Mouse (Mus musculus): ENCODE measurements around the gene Kirrel3.

Gene Kirrel3

DNA sequence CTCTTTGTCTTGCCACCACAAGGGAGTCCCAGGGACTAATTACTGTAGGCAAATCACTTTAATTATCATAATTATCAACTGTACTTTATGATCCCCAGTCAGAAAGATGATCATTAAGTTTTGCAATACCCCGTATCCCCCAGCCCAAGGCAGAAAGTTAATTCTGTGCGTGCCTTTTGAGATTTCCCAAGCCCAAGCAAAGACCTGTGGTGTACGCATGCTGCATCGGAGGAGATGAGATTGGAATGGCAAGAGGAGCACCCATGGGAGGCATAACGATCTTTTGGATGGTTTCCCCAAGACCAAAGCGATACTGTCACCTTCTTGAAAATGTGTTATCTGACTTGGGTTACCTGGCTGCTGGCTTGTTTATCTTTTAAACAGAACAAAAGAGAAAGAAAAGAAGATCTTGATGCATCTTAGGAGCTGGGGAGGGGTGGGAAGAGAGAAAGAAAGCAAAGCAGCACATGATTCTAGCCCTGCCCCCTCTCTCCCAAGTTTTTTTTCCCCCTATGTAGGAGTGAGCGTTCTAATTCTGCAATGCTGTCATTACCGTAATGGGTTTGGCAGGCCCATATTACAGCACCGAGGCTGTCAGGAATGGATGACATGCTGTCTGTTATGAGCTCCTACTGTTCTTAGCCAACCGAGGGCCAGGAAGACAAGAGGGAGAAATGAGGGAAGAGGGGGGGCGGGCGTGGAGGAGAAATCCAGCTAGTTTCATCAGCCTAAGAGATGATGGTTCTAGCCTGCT, 218.0 kb downstream of the Kirrel3 start:
- no peak for DNase-seq

- no peak for DNase-seq
Measured at GRCm38 (mm10) chr9:34704357-34704756, 218.7 kb downstream of the Kirrel3 start.

DNA sequence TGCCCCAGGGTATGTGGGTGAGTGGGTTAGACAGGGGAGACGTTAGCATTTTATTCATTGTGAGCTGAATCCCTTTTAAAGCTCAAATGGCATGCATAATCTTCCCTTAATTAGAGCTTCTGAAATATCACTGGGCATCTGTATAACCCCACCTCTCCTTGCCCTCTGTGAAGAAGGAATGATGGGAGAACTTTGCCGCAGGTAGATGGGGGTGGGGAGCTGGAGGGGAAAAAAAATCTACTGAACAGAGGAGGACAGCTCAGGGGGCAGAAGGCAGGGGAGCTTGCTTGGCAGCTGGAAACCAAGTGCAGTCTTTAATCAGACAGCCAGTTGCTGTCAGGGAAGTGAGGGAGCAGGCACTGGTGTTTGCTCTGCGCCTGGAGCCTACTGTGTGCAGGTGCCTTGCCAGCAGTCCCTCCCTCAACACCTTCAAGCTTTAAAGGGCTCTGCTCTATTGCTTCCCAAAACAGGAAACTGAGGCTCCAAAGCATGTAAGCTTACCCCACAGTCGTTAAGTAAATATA, 220.7 kb downstream of the Kirrel3 start:
- peak; percentile 43 for DNase-seq

DNA sequence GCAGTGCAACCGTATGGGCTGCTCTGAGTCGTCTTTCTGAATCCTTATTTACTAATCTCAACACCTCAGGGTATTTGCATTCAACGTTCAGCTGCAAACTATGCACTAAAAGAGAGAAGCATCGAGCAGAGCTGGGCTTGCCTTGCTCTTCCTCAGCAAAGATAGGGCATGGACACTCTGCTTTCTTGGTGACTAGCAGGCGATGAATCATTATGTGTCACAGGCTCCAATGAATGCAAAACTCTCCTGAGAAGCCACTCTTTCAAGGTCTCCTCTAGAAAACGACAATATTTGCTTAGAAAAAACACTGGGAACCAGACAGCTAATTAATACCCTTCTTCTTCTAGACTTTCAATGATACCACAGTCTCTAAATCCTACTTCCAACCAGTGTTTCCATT, 223.0 kb downstream of the Kirrel3 start:
- DNase-seq = no peak

DNA sequence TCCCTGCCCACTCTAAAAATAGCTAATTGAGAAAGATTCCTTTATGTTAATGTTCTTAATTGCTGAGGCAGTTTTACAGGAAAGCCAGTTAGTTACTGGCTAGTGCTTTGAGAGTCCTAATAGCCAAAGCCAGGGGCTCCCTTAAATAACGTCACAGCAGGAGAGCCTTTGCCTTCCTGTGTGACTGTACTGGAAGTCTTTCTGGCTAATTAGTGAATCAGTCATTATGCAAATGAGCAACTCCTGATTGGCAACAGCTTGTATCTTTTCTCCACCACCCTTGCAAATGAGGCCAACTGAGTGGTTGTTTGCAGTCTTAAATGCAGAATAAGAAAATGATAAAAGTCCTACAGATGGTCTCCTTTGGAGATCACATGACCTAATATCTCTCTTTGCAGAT, 226.3 kb downstream of the Kirrel3 start:
- peak; percentile 43 for DNase-seq

GRCm38 (mm10) chr9:34712996-34713395, 227.3 kb downstream of the Kirrel3 start:
- no peak for DNase-seq

- no peak for DNase-seq
Measured at GRCm38 (mm10) chr9:34713462-34713926, 227.8 kb downstream of the Kirrel3 start.

- DNase-seq = peak; percentile 59
Measured at GRCm38 (mm10) chr9:34714996-34715619, 229.4 kb downstream of the Kirrel3 start.

- DNase-seq = no peak
Measured at GRCm38 (mm10) chr9:34716476-34716875, 230.8 kb downstream of the Kirrel3 start.

GRCm38 (mm10) chr9:34721478-34722197, 235.9 kb downstream of the Kirrel3 start:
- DNase-seq = no peak

- no peak for DNase-seq
Measured at GRCm38 (mm10) chr9:34722198-34722550, 236.5 kb downstream of the Kirrel3 start.

GRCm38 (mm10) chr9:34732507-34732906, 246.8 kb downstream of the Kirrel3 start:
- no peak for DNase-seq

- DNase-seq = no peak
Measured at GRCm38 (mm10) chr9:34733579-34733978, 247.9 kb downstream of the Kirrel3 start.

GRCm38 (mm10) chr9:34734991-34735390, 249.3 kb downstream of the Kirrel3 start:
- no peak for DNase-seq

DNA sequence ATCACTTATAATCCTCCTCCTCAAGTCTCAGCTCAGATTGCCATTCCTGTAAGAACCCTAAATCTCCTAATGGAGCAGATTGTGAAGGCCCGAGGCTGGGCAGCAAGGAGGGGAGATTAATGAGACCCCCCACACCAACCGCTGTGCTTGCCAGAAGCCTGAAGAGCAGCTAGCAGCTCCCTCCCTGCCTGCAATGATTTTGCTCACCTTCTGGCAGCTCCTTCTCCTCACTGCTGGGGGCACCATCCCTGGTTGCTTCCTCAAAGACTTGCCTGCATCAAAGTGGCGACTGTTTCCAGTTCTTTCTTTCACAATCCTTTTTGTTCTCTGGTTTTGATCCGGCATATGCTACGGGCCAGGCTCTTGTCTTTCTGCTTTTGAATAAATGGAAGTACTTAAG, 253.7 kb downstream of the Kirrel3 start:
- peak; percentile 52 for DNase-seq

GRCm38 (mm10) chr9:34740814-34741213, 255.1 kb downstream of the Kirrel3 start:
- no peak for DNase-seq

DNA sequence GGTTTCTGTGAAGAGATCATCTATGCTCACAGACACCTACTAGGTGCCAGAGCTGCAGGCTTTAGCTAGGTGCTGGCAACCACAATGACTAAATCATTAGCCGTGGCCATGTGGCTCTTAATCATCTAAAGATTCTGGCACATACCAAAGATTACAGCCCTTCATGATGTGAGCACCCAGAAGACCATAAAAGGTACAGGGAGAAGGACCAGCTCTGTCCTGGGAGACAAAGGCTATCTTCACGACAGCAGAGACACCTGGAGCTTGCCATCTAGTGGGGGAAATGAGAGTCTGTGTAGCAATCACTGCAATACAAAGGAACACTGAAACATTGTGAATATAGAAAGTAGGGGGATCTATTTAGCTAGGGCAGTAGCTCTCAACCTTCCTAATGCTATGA, 262.3 kb downstream of the Kirrel3 start:
- no peak for DNase-seq

DNA sequence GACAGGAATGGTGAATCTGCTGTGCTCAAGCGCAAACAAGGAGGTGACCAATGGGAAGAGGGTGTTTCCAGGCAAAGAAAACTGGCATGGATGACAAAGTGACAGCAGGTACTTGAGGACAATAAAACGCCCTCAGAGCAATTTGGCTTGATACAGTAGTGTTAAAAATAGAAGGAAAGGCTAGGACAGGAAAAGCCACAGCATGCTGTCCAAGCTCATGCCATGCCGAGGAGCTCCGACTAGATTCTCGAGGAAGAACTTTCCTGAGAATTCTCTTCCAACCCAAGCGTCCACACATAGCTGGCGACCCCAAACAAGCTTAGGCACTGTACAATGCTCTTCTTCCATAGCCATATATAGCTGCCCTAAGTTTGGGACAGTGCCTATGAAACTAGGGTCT, 263.5 kb downstream of the Kirrel3 start:
- no peak for DNase-seq

DNA sequence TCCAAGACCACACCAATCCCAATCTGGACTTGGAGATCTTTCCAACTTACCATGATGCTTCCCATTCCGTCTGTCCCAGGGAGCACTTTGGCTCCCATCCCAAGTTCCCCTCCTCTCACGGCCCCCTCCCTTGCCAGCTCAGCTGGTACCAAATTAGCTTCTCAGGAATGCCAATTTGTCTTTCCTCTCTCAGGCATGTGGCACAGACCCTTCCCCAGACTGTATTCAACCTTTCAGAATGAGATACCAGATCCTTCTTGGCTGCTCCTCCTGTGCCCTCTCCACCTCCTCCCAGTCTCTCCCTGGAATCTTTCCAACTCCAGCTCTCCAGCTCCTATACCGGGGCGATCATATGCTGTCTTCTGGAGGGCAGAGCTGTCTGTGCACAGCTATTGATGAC, 264.2 kb downstream of the Kirrel3 start:
- DNase-seq = no peak

GRCm38 (mm10) chr9:34750887-34751286, 265.2 kb downstream of the Kirrel3 start:
- DNase-seq = no peak

- DNase-seq = no peak
Measured at GRCm38 (mm10) chr9:34752076-34752800, 266.5 kb downstream of the Kirrel3 start.

DNA sequence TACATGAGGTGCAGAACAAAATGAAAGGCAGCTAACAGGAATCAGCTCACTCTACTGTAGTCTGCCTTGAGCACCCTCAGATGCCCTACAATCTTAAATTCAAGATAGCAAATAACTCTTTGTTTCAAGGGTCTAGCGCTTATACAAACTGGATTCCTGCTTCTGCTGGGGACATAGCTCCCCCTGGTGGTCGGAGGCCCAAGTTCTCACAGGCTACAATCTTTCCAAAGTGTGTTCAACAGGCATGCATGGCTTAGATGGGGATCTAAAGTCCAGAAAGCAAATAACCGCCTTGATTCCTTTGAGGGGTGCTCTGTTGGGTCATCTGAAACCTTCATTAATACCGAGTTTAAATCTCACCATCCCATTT, 267.1 kb downstream of the Kirrel3 start:
- DNase-seq = peak; percentile 81

DNA sequence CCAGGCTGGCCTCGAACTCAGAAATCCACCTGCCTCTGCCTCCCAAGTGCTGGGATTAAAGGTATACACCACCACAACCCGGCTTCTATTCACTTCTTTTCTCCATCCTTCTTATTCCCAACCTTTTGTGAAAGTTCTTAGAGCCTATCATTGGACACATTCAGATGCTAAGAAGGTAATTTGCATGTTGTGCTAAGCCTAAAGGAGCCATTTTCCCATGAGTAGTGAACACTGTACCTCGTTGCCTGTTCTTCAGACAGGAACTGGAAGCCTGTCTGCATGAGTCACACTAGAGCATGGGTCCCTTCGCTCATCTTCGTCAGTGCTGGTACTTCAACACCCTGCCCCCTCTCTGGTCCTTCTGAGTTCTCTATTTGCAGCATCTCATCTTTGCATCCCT, 268.2 kb downstream of the Kirrel3 start:
- DNase-seq = no peak

Data from retina, postnatal 1 day (tissue).